Mouse (Mus musculus) B cell, adult 62 days (primary cell): ENCODE results near the gene Ror1. TPM values are rescaled to one million over a fixed set of nuclear protein-coding genes. Genes with fewer than 3 reads are reported as not detected.

ENCODE experiments used
- total RNA-seq: library from RNA; stranded (reverse); gene quantifications from 4 replicates; pipeline ENCODE4 v1.2.4, GENCODE M21; 2023

Ror1 gene
- total RNA-seq: not detected in 4 replicates

DNA sequence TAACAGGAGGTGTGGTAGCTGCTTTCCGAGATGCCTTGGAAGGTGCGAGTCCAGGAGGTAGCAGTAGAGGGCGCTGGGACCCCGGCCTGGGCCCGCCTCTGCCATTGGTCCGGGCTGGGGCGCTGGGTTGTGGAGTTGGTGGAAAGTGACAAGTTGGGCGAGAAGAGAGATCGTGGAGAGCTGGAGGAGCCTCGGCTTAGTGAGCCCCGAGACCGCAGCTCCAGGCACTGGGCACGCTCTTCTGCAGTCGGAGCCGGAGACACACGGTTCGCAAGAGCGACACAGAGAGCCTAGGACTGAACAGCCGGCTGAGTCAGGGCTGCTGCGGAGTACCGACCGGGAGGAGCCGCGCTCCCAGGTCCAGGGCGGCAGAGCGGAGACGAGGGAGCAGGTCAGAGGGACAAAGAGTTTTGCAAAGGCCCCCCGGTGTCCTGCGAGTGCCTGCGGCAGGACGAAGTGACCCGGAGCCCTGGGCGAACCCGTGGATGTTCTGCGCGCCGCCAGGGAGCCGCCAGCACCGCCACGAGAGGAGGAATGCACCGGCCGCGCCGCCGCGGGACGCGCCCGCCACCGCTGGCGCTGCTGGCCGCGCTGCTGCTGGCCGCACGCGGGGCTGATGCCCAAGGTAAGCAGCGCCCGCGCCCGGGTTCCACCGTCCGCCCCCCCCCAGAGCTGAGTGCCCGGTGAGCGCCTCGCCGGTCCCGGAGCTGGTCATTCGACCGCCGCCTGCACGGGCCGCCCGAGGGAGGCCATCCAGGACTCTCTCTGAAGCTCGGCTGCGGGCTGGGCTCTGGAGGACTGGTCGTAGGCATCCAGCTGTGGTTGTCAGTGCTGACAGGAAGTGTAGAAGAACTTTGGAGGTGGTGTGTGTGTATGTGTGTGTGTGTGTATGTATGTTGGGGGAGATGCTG, at the start of gene Ror1:
TSS of gene Ror1 (plus strand) at position 107 of the 911 bp plus-strand sequence.

DNA sequence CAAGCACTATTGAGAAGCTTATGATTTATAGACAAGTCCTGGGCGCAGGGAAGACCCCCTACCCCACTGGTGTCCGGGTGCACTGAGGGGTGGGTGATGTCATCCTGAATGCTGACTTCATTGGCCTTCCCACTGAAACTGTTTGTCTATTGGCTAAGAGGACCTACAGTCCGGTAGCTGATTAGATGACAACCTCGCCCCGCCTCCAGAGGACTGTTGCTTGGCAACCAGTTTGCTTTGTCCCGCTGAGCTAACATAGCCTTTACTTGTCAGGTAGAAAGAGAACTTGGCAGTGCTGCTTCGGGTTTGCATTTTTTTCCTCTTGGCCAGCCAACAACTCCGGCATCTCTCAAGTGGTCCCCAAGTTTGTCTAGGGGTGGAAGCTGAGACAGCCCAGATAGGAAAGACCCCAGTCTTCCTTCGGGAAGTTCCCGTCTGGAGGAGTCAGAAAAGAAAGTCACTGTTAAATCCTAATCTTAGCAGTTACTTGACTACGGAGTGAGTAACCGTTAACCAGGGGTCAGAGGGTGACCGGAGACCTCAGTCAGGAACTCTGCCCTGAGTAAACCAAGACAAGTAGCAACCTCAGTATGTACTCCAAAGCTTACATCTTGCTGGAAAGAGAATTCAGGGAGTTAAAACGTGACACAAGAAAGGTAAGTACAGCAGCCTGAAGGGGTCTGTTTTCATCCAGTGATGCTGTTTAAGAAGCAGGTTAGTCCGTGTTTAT, 383.2 kb downstream of the Ror1 start, which contains the start of gene Ube2u:
TSS of gene Ube2u (plus strand) at position 258 of the 730 bp plus-strand sequence.

Other genes starting within 250 kb of the Ror1 start
- 13.6 to 16.7 TPM (median 14.3 TPM) in 4 replicates for gene Pgm1, start 166.4 kb upstream of the Ror1 start, total RNA-seq
- gene Itgb3bp, start 166.0 kb upstream of the Ror1 start, total RNA-seq: 8.7 to 11.9 TPM (median 11.3 TPM) in 4 replicates